Mouse (Mus musculus) heart, postnatal 36 days (tissue): ENCODE results near the gene Nek6. TPM values are rescaled to one million over a fixed set of nuclear protein-coding genes. Genes with fewer than 3 reads are reported as not detected.

Experiments used
- microRNA-seq, 2 experiments: library from miRNA; unstranded; fragments of <30 nt; microRNA quantifications; one replicate each; pipeline ENCODE4 v1.2.0; 2021; ENCODE audit warnings: borderline number of aligned reads in 2 of 2
- total RNA-seq, 2 experiments: library from RNA; stranded (reverse); gene quantifications; 2 replicates each; pipeline ENCODE4 v1.2.3; 2021

Nek6 gene
- total RNA-seq, 2 experiments from 2014 or later: 4.0 to 4.7 TPM

Small RNAs within 50 kb of the gene (microRNA-seq; reads per million reads assigned to microRNA genes)
- 0 reads per million in 2 experiments for gene Gm27634

Other genes starting within 250 kb of the Nek6 start
- 10 to 100 TPM; 25.3 to 26.2 TPM for gene Dennd1a, start 224.3 kb upstream of the Nek6 start, total RNA-seq
- not detected for gene Lhx2, start 172.4 kb upstream of the Nek6 start, total RNA-seq
- 100 to 1,000 TPM; 262 to 263 TPM for gene Psmb7, start 132.4 kb downstream of the Nek6 start, total RNA-seq
- not detected for gene Nr5a1, start 202.9 kb downstream of the Nek6 start, total RNA-seq